Mouse (Mus musculus) cerebellum, adult 11 months (tissue): ENCODE data around the gene Olig1.

ENCODE experiments used
- DNase-seq: peaks from one replicate; pipeline ENCODE4 v3.0.0; 2022

The Olig1 gene

DNA sequence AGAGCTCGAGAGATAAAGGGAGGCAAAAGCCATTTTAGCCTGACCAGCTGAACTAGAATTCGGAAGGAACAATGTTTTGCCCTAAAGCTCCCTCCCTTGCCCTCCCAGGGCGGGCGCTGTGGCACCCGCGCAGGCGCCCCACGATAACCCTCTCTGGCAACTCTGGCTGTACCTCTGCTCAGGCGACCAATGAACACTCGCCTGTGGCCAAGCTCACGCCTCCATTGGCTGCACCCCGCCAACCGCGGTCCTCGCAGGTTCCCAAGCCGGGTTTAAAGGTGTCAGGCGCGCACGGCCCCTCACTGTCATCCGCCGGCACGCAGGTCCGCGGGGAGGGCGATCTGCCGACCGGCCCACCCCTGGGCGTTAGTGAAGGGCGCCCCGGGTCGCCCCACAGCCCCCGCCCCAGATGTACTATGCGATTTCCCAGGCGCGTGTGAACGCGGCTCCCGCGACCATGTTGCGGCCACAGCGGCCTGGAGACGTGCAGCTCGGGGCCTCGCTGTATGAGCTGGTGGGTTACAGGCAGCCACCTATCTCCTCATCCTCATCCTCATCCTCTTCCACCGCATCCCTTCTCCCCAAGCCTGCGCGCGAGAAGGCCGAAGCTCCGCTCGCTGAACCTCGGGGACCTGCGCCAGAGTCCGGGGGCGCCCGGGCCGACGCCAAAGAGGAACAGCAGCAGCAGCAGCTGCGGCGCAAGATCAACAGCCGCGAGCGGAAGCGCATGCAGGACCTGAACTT, at the start of gene Olig1:
Olig1 (plus strand) TSS at position 305 of the 744 bp plus-strand sequence.
- DNase-seq, result peak; percentile 24

DNA sequence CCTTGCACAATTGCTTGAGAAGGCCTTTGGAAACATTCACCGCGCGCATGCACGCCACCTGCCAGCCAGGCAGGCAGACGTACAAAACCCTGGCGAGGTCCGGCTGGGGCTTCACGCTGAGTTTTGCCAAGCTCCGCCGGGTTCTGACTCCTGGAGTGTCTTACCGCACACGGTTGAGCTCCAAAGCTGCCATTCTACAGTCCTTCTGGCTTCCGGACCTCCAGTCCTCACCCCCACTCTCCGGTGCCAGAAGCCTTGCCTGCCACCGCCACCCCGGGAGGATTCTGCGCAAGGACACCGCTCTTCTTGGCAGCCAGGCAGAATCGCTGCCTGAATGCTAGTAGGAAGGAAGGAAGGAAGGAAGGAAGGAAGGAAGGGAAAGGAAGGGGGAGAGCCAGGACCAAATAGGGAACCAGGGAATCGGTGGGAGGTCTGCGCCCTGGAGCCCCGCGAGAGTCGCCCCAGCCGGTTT, 47.4 kb upstream of the Olig1 start:
- DNase-seq, result no peak

GRCm38 (mm10) chr16:91222643-91223271, 46.8 kb upstream of the Olig1 start:
- DNase-seq, result no peak

DNA sequence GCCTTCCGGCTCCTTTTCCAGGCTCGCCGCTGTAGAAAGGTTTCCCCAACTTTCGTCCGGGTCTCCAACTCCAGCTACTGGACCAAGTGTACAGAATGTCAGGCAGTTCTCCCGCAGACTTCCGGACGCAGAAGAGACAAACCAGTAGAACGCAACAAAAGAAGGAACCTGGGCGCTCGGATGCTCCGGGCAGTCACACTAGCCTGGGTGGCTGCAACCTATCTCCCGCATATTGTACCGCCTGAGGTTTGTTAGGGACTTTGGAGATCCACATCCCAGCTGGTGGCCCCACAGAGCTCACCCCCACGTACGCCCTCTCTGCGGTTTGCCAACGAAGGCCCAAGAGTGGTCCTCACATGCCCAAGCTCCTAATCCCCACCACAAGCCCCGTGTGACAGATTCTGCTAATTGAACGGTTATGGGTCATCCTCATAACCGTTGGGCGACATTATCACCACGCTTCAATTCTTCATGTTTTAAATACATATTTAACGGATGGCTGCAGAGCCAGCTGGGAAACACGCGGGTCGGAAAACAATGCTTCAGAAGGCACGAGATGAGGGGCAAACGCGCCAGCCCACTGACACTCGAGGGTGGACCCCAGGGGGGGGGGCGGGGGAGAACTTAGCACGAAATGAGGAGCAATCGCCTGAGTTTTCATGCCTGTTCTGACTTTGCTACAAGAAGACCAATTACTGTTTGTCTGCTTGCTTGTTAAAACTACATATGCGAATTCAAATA, 46.1 kb upstream of the Olig1 start:
- DNase-seq, result no peak

GRCm38 (mm10) chr16:91224068-91224402, 45.5 kb upstream of the Olig1 start:
- no peak for DNase-seq

DNA sequence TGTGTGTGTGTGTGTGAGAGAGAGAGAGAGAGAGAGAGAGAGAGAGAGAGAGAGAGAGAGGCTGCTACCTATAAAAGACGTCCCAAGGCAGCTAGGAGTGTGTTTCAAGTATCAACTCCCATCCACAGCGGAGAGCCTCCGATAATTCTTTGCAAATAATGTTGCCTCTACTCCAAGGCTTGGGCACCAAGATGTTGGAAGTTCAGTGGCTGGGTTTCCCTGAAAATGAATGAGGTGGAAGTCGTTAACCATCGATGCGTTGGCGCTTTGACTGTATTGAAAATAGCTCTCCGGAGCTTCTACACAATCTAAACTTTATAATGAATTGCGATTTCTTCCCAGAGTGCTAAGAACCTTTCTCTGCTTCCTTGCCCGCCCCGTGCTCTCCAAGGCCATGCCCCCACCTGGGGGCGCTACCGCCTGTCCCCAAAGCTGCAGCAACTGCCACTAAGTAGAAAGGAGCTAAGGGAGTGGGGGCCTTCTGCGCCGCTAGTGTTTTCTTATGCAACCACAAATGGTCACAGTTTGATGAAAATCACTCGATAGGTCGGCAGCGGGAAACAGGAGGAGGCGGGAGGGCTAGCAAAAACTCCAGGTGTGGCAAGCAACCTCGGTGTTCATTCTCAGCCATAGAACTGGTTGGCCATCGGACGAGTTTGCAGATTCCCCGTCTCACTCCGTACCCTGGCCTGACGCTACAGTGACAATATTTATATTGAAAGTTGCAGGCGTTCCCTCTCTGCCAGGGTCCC, 44.9 kb upstream of the Olig1 start:
- DNase-seq, result no peak

DNA sequence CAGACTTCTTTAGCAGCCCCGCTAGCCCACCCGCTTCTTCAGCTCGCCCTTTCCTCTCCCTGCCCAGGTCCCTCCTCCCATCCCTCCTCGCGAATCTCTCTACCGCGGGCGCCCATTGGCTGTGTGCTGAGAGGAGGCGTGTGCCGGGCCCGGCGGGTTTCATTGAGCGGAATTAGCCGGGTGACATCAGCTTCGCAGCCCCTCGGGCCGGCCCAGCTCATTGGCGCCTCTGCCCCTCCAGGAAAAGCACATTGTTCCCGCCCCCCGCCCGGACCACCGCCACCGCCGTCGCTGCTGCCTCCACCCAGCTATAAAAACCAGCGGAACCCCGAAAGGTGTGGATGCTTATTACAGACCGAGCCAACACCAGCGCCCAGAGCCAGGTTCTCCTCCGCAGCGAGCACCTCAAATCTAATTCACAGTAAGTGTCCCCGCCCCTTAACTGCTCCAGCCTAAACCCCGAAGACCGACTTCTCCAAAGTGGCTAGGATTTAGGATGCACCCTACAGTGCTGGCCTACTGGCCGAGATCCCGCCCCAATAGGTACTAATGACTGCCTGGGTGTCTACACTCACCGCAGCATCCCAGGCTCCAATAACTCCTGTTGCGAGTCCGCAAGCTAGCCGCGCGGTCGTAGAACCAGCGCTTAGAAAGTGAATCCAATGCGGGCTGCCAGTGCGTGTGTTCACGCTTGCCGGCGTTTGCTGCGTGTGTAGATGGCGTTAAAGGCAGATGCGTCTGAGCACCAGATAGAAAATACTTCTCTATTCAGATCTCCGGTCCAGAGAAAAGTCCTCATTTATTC, 44.1 kb upstream of the Olig1 start, which contains the start of gene Olig2:
Olig2 (plus strand) TSS at position 225 of the 805 bp plus-strand sequence.
- no peak for DNase-seq

- no peak for DNase-seq
Observed at GRCm38 (mm10) chr16:91226038-91226882, 43.3 kb upstream of the Olig1 start.

DNA sequence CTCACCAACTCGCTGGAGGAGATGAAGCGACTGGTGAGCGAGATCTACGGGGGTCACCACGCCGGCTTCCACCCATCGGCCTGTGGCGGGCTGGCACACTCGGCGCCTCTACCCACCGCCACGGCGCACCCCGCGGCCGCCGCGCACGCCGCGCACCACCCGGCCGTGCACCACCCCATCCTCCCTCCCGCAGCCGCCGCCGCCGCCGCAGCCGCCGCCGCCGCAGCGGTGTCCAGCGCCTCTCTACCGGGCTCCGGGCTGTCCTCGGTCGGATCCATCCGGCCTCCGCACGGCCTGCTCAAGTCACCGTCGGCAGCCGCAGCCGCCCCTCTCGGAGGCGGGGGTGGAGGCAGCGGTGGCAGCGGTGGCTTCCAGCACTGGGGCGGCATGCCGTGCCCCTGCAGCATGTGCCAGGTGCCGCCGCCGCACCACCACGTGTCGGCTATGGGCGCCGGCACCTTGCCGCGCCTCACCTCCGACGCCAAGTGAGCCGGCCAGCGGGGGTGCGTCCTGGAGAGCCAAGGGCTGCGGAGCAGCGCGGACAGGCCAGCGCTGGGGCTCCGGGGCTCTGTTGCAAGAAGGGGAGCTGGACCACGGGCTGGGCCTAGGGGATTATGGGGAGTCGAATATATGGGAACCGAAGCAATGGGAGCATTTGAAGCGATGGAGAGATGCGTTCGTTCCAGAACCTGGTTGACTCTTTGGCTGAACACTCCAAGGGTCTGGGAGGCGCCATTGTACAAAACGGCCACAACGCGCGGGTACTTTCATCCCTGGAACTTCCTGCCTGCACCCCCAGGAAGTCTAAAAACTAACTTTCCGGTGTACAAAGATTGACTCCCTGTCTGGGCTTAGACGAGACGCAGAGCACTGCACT, 42.5 kb upstream of the Olig1 start:
- DNase-seq, result no peak

DNA sequence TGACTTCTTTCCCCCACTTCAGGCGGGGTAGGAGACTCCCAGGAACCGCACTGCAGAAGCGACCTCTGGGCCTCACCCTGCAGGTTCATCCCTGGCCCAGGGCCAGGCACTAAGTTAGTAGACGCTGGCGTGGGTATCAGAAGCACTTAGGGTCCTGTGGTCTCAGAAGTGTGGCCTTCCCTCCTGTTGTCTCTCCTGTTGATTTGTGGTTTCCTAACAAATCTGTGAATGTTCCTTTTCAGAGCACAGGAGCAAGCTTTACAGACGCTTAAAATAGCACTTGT, 41.9 kb upstream of the Olig1 start:
- DNase-seq, result no peak

- DNase-seq, result no peak
Observed at GRCm38 (mm10) chr16:91228238-91229071, 41.1 kb upstream of the Olig1 start.

DNA sequence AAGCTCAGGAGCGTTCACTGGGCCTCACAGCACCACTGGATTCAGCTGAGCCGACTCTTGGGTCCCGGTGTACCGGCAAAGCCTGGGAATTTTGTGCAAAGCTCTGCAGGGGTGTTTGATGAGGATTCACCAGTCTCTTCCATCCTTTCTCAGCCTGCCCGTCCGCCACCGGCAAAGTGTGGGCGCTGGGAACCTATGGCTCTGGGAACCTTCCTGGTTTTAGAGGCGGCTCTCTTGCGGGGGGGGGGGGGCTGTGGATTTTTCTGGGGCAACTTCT, 40.6 kb upstream of the Olig1 start:
- DNase-seq, result no peak

DNA sequence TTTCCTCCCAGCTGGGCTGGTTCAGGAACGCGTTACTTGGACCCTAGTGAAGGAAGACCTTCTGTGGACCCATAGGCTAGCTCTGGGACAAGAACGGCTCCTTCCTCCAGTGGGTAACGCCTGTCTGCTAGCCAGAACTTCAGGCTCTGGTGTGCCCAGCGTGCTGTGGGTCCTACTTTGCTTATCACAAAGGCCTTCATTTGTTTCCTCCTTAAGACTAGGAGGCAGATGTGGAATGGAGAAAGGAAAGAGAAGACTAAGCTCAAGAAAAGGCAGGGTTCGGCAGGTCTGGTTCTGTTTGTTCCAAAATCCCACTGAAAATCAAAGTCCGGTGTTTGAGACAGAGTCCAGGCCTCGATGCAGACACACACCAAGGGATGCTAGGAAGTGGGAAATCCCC, 39.9 kb upstream of the Olig1 start:
- DNase-seq, result no peak

- DNase-seq, result no peak
Observed at GRCm38 (mm10) chr16:91231781-91232469, 37.6 kb upstream of the Olig1 start.

DNA sequence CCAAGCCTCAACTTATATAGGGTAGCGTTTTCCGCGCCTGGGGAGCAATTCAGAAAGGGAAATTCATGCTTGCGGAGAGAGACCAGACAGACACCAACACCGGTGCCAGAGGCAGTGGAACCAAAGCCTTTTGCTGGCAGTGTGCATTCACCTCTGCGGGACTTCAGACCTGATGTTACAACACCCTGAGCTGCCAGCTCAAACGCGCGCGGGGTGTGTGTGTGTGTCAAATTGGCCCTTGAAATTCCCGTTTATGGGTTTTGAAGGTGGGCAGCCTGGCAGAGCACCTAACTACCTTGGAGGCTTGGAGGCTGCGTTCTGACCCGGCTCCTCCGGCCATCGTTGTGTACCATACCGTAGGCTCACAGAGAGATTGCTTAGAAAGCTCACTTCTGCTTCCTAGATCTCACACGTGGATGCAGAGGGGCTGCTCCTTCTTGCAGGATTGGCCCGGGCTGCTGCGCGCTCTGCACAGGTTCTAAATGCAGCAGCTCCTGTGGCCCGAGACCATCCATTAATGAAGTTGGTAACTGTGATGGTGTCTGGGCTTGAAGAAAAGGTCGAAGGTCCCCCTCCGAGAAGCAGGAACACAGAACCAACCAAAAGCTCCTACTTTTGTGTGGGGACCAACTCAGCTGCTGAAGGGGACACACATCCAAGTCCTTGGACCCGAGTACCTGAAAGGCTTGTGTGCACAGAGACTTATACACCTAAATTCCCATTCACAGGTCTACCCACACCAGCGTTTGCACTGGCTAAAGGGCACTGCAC, 36.9 kb upstream of the Olig1 start:
- DNase-seq, result no peak

- DNase-seq, result no peak
Observed at GRCm38 (mm10) chr16:91233241-91233944, 36.2 kb upstream of the Olig1 start.

DNA sequence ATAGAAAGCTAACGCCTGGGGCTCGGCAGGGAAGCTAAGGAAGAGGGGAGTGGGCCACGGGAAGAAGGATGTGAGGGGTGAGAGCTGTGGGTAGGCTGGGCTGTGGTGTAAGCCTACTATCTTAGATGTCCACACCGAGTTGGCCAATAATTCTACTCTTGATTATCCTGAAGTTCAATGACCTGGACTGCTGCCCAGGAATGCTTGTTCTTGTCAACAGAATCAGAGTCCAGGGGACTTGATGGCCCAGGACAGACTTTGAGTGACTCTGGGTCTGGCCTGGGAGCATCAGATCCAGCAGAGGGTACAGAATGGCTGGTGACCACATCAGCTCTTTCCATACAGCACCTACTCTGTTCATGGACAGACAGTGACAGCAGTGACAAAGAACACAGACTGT, 30.5 kb upstream of the Olig1 start:
- DNase-seq, result no peak

DNA sequence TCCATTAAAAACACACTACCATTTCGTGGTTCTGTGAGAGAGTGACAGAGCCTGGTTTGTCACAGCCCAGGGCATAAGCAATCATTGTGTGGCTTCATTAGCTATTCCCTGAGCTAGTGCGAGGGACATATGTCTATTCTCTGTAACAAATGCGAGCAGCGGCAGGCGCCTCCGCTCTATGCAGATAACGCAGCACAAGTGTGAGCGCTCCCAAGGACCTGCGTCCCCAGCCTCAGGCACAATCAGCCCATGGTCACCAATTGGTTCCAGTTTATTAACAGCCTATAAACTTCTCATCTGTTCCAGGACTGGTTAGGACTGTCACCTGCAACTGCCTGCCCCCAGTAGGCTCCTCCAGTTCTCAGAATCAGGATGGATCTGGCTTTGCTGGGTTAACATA, 23.3 kb upstream of the Olig1 start:
- no peak for DNase-seq
